Mouse (Mus musculus) forebrain, embryonic 12.5 days (tissue): ENCODE measurements around the gene Ppp1r3g. TPM values are rescaled to one million over a fixed set of nuclear protein-coding genes. Genes with fewer than 3 reads are reported as not detected.

ENCODE experiments used
- ATAC-seq: fragments of 200-750 bp; cut with Nextera tagmentation; 2 replicates; pipeline ENCODE4 v1.8.0; 2017; ENCODE audit warnings: moderate TSS enrichment; ENCODE audit not compliant: low FRiP score
- H3K27ac ChIP-seq: fragments of 300-500 bp; sonication (generic); 2 replicates; pipeline ENCODE4 v1.5.1; 2016; ENCODE audit warnings: mild to moderate bottlenecking
- H3K27me3 ChIP-seq: fragments of 300-500 bp; sonication (generic); 2 replicates; pipeline ENCODE4 v1.6.1; 2016; ENCODE audit warnings: mild to moderate bottlenecking
- H3K36me3 ChIP-seq: fragments of 300-500 bp; sonication (generic); replicated peaks from 2 replicates; pipeline ENCODE4 v1.6.1; 2016; ENCODE audit warnings: mild to moderate bottlenecking
- H3K4me1 ChIP-seq: fragments of 300-500 bp; sonication (generic); 2 replicates; pipeline ENCODE4 v1.6.1; 2016
- H3K4me2 ChIP-seq: fragments of 300-500 bp; sonication (generic); 2 replicates; pipeline ENCODE4 v1.6.1; 2016; ENCODE audit warnings: mild to moderate bottlenecking, moderate library complexity
- H3K4me3 ChIP-seq: fragments of 300-500 bp; sonication (generic); replicated peaks from 2 replicates; pipeline ENCODE4 v1.5.1; 2016; ENCODE audit warnings: mild to moderate bottlenecking
- H3K9ac ChIP-seq: fragments of 300-500 bp; sonication (generic); 2 replicates; pipeline ENCODE4 v1.6.1; 2016; ENCODE audit warnings: mild to moderate bottlenecking
- H3K9me3 ChIP-seq: fragments of 300-500 bp; sonication (generic); 2 replicates; pipeline ENCODE4 v1.6.1; 2016
- WGBS: fragments of 180-500 bp; shearing (Covaris S2); methylation state at CpG from one replicate; pipeline ENCODE4 v1.1.7; 2016; 5-methylcytosine and 5-hydroxymethylcytosine counted together
- polyA plus RNA-seq: library from polyadenylated mRNA; unstranded; fragments of >200 nt; fragmentation: Nextera tagmentation; extraction: Ambion mirVana; gene quantifications from 2 replicates; pipeline ENCODE4 v1.2.1, GENCODE M21; 2016

Gene Ppp1r3g
- polyA plus RNA-seq, 1 experiment from 2014 or later, result 2.3 TPM

GRCm38 (mm10) chr13:35997606-35998005 is 39.0 kb downstream of the Ppp1r3g start:
- Histone ChIP-seq H3K9me3 (no peaks in the 10 kb centered on the region), H3K36me3 (no peaks in the 10 kb centered on the region), H3K27ac (no peak overlapping the region), H3K4me2 (no peak overlapping the region), H3K4me3 (no peak overlapping the region), H3K9ac (no peak overlapping the region), H3K27me3 (no peaks in the 10 kb centered on the region), H3K4me1 (0 out of 2 replicates have a peak, but pooled peaks cover 6% of the 10 kb centered on the region)
- WGBS, result 86% methylated on average over 4 of the region's 4 CpGs
- ATAC-seq, result no peak

- H3K4me1 ChIP-seq, result 0 out of 2 replicates have a peak, but pooled peaks cover 3% of the 10 kb centered on the region
- H3K27ac ChIP-seq, result no peak overlapping the region
- no peaks in the 10 kb centered on the region for H3K36me3 ChIP-seq
- no peaks in the 10 kb centered on the region for H3K27me3 ChIP-seq
- no peaks in the 10 kb centered on the region for H3K9me3 ChIP-seq
- H3K4me2 ChIP-seq, result no peak overlapping the region
- no peak overlapping the region for H3K4me3 ChIP-seq
- ATAC-seq, result no peak
- WGBS, result 76% methylated on average over 1 of the region's 1 CpGs
- no peak overlapping the region for H3K9ac ChIP-seq
Measured at GRCm38 (mm10) chr13:36000798-36001197, 42.2 kb downstream of the Ppp1r3g start.

DNA sequence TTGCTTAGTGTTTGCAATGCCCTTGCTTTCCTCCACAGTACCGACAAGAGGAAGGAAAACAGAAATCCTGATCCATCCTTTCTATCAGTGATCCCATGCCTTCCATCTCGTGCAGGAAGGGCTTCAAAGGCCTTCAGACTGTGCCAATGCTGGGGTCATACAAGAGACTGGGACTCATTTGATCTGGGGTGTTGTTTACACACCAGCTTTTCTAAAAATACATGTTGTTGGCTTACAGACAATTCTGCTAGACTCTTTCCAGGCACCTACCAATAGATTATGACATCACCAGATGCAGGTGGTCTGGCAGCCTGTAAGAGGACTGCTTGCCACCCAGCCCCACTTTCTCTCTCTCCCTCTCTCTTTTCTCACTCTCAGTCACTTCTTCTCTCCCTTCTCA is 51.3 kb downstream of the Ppp1r3g start:
- H3K4me1 ChIP-seq, result no peaks in the 10 kb centered on the region
- no peaks in the 10 kb centered on the region for H3K9me3 ChIP-seq
- no peak overlapping the region for H3K9ac ChIP-seq
- H3K36me3 ChIP-seq, result no peaks in the 10 kb centered on the region
- 79% methylated on average over 2 of the region's 2 CpGs for WGBS
- ATAC-seq, result no peak
- H3K4me2 ChIP-seq, result no peak overlapping the region
- H3K27me3 ChIP-seq, result no peaks in the 10 kb centered on the region
- no peak overlapping the region for H3K27ac ChIP-seq
- no peak overlapping the region for H3K4me3 ChIP-seq

DNA sequence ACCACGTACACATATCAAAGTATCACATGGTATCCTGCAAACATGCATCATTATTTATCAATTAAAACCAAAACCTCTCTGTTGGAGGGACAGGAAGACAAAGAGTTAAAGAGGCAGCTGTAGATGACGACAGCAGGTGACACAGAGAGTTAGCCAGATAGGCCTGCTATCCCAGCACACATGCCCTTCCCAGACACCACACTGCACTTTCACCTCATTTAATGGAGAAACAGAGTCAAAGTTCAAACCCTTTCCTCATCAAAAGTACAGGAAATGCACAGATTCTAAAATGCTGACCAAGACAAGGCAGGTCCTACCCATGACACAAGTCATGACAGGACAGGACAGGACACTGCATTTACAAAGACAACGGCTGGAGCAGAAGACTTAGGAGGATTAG is 57.0 kb downstream of the Ppp1r3g start:
- Histone ChIP-seq H3K9ac (no peak overlapping the region), H3K4me2 (no peak overlapping the region), H3K27ac (no peak overlapping the region), H3K36me3 (no peaks in the 10 kb centered on the region), H3K9me3 (no peaks in the 10 kb centered on the region), H3K4me3 (no peak overlapping the region), H3K4me1 (peaks cover 13% of the 10 kb centered on the region), H3K27me3 (no peaks in the 10 kb centered on the region)
- ATAC-seq, result no peak
- WGBS, result 82% methylated on average over 3 of the region's 3 CpGs

DNA sequence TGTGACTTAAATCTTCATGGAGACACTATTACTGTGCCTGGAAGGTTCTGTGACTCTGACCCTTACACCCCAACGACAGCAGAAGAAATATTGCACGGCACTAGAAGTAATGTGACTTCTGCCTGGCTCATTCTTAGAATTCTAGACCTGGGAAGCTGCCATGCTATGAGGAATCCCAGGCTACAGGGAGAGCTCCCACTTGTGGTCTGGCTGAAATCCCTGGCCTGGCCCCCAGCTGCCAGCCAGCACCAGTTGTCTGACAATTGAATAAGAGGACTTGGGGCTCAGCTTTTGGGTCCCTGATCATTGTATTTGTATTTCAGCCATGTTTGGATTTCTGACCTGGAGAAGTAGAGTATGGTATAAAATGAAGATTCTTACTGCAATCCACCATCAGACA is 59.4 kb downstream of the Ppp1r3g start:
- 88% methylated on average over 2 of the region's 2 CpGs for WGBS
- H3K36me3 ChIP-seq, result no peaks in the 10 kb centered on the region

DNA sequence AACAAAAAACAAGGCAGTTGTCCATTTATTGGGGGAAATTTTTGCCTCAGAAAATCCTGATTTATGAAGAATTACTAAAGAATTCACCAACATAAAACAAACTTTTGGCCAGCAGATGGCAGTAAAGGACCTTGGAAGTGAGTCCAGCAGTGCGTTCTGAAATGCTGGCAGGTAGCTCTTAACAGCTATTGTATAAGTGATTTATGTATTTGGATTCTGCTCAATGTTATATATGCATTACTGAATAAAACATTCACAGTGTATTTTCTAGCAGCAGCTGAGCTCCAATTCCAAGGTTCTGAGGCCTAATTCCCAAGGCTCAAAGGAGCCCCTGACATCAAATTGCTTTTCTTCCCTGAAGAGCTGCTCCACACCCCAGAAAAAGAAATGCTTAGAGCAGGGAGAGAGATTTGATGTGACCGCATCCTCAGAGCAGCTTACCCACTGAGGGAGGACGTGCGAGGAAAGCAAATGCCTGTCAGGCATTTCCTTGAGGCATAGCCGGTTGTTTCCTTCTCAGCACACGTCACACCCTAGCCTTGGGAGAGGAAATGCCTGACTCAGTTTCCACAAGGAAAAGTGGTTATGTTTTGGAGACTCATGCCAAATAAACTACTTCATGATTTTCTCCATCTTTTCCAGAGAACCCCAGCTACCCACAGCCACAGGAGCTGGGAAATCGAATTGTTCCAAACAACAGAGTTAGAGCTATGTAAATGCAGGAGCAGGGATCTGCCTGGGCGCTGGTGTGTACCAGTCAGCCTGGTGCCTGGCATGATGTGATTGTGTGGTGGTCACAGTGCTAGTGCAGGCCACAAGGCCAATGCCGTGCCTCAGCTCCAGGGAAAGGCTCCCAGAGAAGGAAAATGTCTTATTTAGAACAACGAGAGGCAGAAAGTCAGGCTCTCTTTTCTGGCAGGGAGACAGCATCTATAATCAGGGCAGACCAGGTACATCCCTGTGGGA is 61.0 kb downstream of the Ppp1r3g start:
- no peak overlapping the region for H3K9ac ChIP-seq
- no peaks in the 10 kb centered on the region for H3K36me3 ChIP-seq
- H3K27me3 ChIP-seq, result no peaks in the 10 kb centered on the region
- H3K9me3 ChIP-seq, result no peaks in the 10 kb centered on the region
- H3K4me1 ChIP-seq, result peaks cover 13% of the 10 kb centered on the region
- H3K4me2 ChIP-seq, result no peak overlapping the region
- H3K27ac ChIP-seq, result peak overlapping the region; percentile 76
- 62% methylated on average over 10 of the region's 10 CpGs for WGBS
- no peak overlapping the region for H3K4me3 ChIP-seq
- ATAC-seq, result peak; percentile 72

More for the DNA sequence above, 59.4 kb downstream of the Ppp1r3g start:
- no peak overlapping the region for H3K27ac ChIP-seq
- H3K4me3 ChIP-seq, result no peak overlapping the region
- no peaks in the 10 kb centered on the region for H3K27me3 ChIP-seq
- no peaks in the 10 kb centered on the region for H3K9me3 ChIP-seq
- H3K9ac ChIP-seq, result no peak overlapping the region
- ATAC-seq, result no peak
- H3K4me2 ChIP-seq, result no peak overlapping the region
- peaks cover 13% of the 10 kb centered on the region for H3K4me1 ChIP-seq

Other genes starting within 250 kb of the Ppp1r3g start
- 14.1 and 18.8 TPM in 2 replicates for gene Rpp40, start 52.5 kb upstream of the Ppp1r3g start, polyA plus RNA-seq
- gene Fars2, start 158.6 kb downstream of the Ppp1r3g start, polyA plus RNA-seq, result 29.5 and 30.0 TPM in 2 replicates
- 20.3 and 23.6 TPM in 2 replicates for gene Lyrm4, start 158.7 kb downstream of the Ppp1r3g start, polyA plus RNA-seq